Mouse (Mus musculus): Measurements from ENCODE around the gene Maml2. TPM values are rescaled to one million over a fixed set of nuclear protein-coding genes. Genes with fewer than 3 reads are reported as not detected.

Maml2 gene
- polyA plus RNA-seq, 1 experiment: 0.02 TPM

DNA sequence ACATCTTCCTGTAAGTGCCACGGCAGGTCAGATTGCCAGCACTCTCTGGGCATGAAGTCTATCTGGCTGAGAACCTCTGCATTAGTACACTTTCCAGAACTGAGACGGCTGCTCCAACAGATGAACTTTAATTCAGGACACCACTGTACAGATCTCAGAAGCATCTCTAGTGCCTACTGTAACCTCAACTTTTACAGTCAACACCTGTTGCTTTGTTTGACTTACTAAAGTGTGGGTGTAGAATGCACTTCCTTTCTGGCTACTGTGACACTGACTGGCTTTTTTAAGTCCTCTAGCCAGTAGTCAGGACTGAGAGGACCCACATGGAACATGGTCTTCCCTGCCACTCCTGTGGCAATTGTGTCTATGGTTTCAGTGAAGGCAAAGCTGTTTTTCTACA, 25.3 kb downstream of the Maml2 start:
- Histone ChIP-seq H3K36me3 (ENCODE audit: control insufficient read depth) (no peaks in the 10 kb centered on the region), H3K27me3 (ENCODE audit: control insufficient read depth) (no peaks in the 10 kb centered on the region), H3K4me3 (replicated peaks) (no peak overlapping the region), H3K9me3 (ENCODE audit: control insufficient read depth, low read length) (no peaks in the 10 kb centered on the region), H3K4me1 (ENCODE audit: control insufficient read depth) (no peaks in the 10 kb centered on the region)
- TF ChIP-seq TAL1 (IDR thresholded peaks at IDR 0.05; ENCODE audit: low read length): no peak
- no peak for TF ChIP-seq GATA1 (IDR thresholded peaks at IDR 0.05; ENCODE audit: low read length)

DNA sequence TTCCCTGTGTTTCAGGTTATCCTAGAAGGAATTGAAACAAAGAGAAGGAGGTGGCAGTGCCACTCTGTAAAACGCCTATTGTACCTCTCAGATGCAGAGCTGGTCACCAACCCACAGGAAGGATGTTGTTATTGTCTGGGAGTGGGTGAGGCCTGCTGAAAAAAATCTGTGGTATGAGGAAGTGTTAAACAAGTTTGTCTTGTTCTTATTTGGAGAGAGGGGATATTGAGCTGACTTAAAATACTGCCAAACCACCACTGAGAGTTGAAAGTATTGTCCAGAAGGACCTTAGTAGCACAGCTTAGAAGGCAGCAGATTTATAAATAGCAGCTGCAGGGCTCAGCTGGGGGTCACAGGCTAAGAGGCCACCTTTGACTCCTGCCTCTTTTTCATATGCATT, 25.9 kb downstream of the Maml2 start:
- Histone ChIP-seq H3K4me1 (ENCODE audit: control insufficient read depth) (no peaks in the 10 kb centered on the region), H3K9me3 (ENCODE audit: control insufficient read depth, low read length) (no peaks in the 10 kb centered on the region), H3K4me3 (replicated peaks) (no peak overlapping the region), H3K36me3 (ENCODE audit: control insufficient read depth) (no peaks in the 10 kb centered on the region), H3K27me3 (ENCODE audit: control insufficient read depth) (no peaks in the 10 kb centered on the region)
- TF ChIP-seq TAL1 (IDR thresholded peaks at IDR 0.05; ENCODE audit: low read length): no peak
- no peak for TF ChIP-seq GATA1 (IDR thresholded peaks at IDR 0.05; ENCODE audit: low read length)

DNA sequence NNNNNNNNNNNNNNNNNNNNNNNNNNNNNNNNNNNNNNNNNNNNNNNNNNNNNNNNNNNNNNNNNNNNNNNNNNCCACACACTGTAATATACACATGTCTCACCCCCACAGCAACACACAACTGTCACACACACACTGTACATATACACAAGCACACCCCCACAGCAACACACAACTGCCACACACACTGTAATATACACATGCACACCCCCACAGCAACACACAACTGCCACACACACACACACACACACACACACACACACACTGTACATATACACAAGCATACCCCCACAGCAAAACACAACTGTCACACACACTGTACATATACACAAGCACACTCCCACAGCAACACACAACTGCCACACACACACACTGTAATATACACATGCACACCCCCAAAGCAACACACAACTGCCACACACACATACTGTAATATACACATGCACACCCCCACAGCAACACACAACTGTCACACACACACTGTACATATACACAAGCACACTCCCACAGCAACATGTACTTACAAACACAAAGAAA, 116.5 kb downstream of the Maml2 start:
- peaks cover 3% of the 10 kb centered on the region for H3K36me3 ChIP-seq (ENCODE audit: control insufficient read depth)
- peaks cover 4% of the 10 kb centered on the region for H3K9me3 ChIP-seq (ENCODE audit: control insufficient read depth, low read length)
- H3K27me3 ChIP-seq (ENCODE audit: control insufficient read depth): no peaks in the 10 kb centered on the region
- H3K4me1 ChIP-seq (ENCODE audit: control insufficient read depth): no peaks in the 10 kb centered on the region
- H3K4me3 ChIP-seq (replicated peaks): no peak overlapping the region
- TF ChIP-seq TAL1 (IDR thresholded peaks at IDR 0.05; ENCODE audit: low read length) (no peak), GATA1 (IDR thresholded peaks at IDR 0.05; ENCODE audit: low read length) (no peak)

DNA sequence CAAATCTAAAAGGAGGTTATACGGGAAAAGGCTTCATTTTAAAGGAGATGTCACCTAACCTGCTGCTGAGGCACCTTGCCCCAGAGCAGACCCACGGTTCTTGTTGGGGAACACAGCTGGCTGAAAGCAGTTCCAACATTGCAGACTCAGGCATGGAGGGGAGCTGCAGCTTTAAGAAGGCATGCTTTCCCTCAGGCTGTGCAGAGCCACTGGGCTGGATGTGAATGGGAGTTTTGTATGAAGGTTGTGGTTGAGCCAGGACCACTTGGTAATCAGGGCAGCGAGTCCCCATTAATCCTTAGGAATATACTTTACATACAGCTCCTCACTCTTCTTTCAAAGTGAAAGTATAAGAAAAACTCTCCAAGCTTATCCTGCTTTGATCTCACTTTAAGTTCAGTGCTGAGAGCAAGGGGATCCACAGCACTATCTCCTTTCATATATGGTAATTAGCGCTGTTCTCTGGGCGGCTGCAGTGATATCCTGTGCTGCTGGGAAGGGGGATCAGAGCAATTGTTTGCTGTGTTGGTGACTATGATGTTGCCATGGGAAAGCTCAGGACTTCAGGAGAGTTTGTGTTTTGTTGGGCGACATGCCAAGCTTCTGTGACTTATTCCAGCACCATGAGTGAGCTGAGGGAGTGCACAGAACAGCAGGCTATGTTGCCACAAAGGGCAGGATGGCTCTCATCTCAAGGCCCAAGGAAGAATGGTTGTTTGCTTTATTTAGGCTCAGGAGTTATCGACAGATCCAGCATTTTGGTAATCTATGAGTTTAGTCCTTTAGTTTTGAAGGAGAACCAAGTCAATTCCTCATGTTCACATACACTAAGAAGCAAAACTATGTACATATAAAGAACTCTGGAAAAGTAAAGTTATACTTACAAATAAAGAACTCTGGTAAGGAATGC, 127.5 kb downstream of the Maml2 start:
- H3K4me3 ChIP-seq (replicated peaks): no peak overlapping the region
- no peaks in the 10 kb centered on the region for H3K9me3 ChIP-seq (ENCODE audit: control insufficient read depth, low read length)
- no peaks in the 10 kb centered on the region for H3K27me3 ChIP-seq (ENCODE audit: control insufficient read depth)
- TF ChIP-seq TAL1 (IDR thresholded peaks at IDR 0.05; ENCODE audit: low read length) (no peak), GATA1 (IDR thresholded peaks at IDR 0.05; ENCODE audit: low read length) (no peak)
- H3K36me3 ChIP-seq (ENCODE audit: control insufficient read depth): no peaks in the 10 kb centered on the region
- H3K4me1 ChIP-seq (ENCODE audit: control insufficient read depth): no peaks in the 10 kb centered on the region

DNA sequence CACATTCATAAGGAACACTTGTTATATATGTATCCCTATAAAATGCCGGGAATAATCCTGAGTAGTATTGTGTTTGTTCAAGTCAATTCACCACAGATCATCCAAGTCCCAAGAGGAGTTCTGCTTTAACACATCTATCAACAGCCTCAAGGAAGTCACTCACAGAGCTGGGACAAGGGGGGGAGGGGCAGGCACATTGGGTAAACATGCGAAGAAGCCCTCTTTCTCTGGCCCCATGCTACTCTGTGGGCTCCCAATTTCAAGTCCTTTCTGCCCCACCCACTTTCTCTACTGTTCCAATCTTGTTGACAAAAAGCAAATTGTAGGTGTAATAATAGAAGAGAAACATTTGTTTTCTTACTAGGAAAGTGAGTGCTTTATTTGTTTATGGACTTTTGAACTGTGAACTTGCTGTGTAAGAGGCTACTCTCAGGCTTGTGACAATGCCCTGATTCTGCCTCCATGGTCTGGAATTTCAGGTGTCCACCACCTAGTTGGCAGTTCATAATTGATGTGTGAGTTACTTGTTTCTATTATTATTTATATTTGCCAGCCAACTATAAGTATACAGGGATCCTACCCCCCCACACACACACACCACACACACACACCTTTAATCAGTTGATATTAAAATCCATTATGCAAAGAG, 131.8 kb downstream of the Maml2 start:
- Histone ChIP-seq H3K9me3 (ENCODE audit: control insufficient read depth, low read length) (no peaks in the 10 kb centered on the region), H3K4me1 (ENCODE audit: control insufficient read depth) (no peaks in the 10 kb centered on the region), H3K36me3 (ENCODE audit: control insufficient read depth) (no peaks in the 10 kb centered on the region), H3K27me3 (ENCODE audit: control insufficient read depth) (no peaks in the 10 kb centered on the region), H3K4me3 (replicated peaks) (no peak overlapping the region)
- TF ChIP-seq GATA1 (IDR thresholded peaks at IDR 0.05; ENCODE audit: low read length): no peak
- TF ChIP-seq TAL1 (IDR thresholded peaks at IDR 0.05; ENCODE audit: low read length): no peak

DNA sequence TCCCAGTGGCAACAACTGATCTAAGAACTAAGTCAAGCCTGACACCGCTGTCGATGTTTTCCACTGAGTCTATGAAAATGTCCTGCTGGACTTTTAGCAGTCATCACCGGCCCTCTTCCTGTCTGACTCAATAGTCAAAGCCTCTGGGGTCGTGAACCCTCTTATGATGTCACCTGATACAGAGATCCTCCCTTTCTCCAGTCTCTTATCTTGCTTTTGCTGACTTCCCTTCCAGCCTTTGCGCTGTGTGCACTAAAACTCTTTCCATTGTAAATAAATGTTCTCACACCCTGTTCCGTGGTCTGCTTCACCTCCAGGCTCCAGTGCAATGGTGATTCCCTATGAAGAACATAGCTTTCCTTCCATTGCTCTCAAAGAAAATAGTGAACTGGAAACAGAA, 132.5 kb downstream of the Maml2 start:
- no peak overlapping the region for H3K4me3 ChIP-seq (replicated peaks)
- H3K4me1 ChIP-seq (ENCODE audit: control insufficient read depth): no peaks in the 10 kb centered on the region
- no peaks in the 10 kb centered on the region for H3K9me3 ChIP-seq (ENCODE audit: control insufficient read depth, low read length)
- H3K36me3 ChIP-seq (ENCODE audit: control insufficient read depth): no peaks in the 10 kb centered on the region
- H3K27me3 ChIP-seq (ENCODE audit: control insufficient read depth): no peaks in the 10 kb centered on the region
- no peak for TF ChIP-seq GATA1 (IDR thresholded peaks at IDR 0.05; ENCODE audit: low read length)
- TF ChIP-seq TAL1 (IDR thresholded peaks at IDR 0.05; ENCODE audit: low read length): no peak

DNA sequence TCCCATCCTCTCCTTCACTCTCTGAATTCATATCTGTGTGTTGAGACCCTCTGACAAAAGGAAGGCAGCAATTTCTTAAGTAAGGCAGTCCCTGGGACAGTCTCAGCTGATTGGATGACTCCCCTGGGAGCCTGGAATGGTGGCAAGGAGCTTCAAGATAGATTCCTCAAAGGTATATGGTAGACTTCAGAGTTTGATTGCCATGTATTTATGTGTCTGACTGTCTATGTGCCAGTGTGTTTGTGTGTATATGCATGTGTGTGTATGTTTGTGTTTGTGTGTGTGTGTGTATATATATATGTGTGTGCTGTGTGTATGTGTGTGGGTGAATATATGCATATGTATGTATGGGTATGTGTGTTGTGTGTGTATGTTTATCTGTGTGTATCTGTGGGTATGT, 133.0 kb downstream of the Maml2 start:
- Histone ChIP-seq H3K9me3 (ENCODE audit: control insufficient read depth, low read length) (no peaks in the 10 kb centered on the region), H3K4me1 (ENCODE audit: control insufficient read depth) (no peaks in the 10 kb centered on the region), H3K4me3 (replicated peaks) (no peak overlapping the region), H3K36me3 (ENCODE audit: control insufficient read depth) (no peaks in the 10 kb centered on the region), H3K27me3 (ENCODE audit: control insufficient read depth) (no peaks in the 10 kb centered on the region)
- TF ChIP-seq TAL1 (IDR thresholded peaks at IDR 0.05; ENCODE audit: low read length) (no peak), GATA1 (IDR thresholded peaks at IDR 0.05; ENCODE audit: low read length) (no peak)

DNA sequence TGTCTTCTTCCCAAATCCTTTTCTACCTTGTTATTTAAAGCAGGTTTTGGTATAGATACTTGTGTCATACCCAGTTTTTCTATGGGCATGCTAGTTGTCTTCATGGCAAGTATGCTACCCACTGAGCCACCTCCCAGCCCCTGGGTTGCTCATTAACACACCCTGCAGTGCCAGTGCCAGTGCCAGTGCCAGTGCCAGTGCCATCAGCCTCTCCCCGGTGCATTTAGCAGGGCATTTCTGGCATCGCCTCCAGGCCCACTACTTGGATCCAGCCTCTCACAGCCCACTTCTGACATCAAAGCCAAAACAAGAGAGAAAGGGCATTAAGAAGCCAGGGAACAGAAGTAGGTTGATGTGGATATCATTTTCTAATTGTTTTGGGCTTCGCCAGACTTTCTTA, 133.9 kb downstream of the Maml2 start:
- no peaks in the 10 kb centered on the region for H3K9me3 ChIP-seq (ENCODE audit: control insufficient read depth, low read length)
- H3K36me3 ChIP-seq (ENCODE audit: control insufficient read depth): no peaks in the 10 kb centered on the region
- TF ChIP-seq TAL1 (IDR thresholded peaks at IDR 0.05; ENCODE audit: low read length): no peak
- TF ChIP-seq GATA1 (IDR thresholded peaks at IDR 0.05; ENCODE audit: low read length): no peak
- no peaks in the 10 kb centered on the region for H3K27me3 ChIP-seq (ENCODE audit: control insufficient read depth)
- H3K4me1 ChIP-seq (ENCODE audit: control insufficient read depth): no peaks in the 10 kb centered on the region
- H3K4me3 ChIP-seq (replicated peaks): no peak overlapping the region

DNA sequence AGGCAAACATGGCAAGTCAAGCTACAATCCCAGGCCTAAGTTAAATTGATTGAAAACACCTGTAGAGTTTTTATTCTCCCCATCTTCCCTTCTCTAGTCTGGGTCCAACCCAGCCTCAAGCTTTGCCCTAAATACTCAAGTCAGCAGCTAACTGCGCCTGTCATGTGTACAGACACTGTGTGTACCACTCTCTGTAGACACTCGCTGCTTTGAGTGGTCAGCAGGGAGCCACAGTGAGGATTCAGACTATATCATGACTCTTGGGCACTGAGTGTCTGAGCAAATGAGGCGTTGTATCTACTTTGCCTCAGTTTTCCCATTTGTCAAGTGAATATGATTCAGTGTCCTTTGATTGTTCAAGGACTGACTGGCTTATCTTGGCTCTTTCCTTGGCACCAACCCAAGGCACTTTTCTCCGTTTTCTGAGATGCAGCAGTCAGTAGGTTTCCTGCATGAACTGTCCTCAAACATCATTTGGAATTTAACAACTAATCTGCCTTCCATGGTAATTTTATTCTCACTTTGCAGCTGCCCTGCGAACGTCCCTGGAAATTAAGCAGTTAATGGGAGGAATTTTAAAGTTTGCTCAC, 135.8 kb downstream of the Maml2 start:
- no peaks in the 10 kb centered on the region for H3K9me3 ChIP-seq (ENCODE audit: control insufficient read depth, low read length)
- no peaks in the 10 kb centered on the region for H3K36me3 ChIP-seq (ENCODE audit: control insufficient read depth)
- TF ChIP-seq TAL1 (IDR thresholded peaks at IDR 0.05; ENCODE audit: low read length) (no peak), GATA1 (IDR thresholded peaks at IDR 0.05; ENCODE audit: low read length) (no peak)
- H3K4me1 ChIP-seq (ENCODE audit: control insufficient read depth): no peaks in the 10 kb centered on the region
- H3K4me3 ChIP-seq (replicated peaks): no peak overlapping the region
- H3K27me3 ChIP-seq (ENCODE audit: control insufficient read depth): no peaks in the 10 kb centered on the region
